Comparison of ENCODE assay signal across 8 mouse cellular contexts in genomic region chr3:27983935-27984577, GRCm38 (mm10). TPM values are rescaled to one million over a fixed set of nuclear protein-coding genes. Genes with fewer than 3 reads are reported as not detected.
DNase-seq lines count a peak whose midpoint lies in the region; ATAC-seq and TF ChIP-seq lines count a peak whose summit lies in the region.

No protein-coding gene starts in this region.

- peak; percentile 96 for ATAC-seq in embryonic facial prominence, embryonic 14.5 days (ENCODE audit: low read depth)
- peak; percentile 86 for ATAC-seq in limb, embryonic 15.5 days (ENCODE audit: insufficient number of reproducible peaks, low FRiP score, low TSS enrichment, low read depth)
- peak; percentile 92 for ATAC-seq in midbrain, embryonic 15.5 days (replicated peaks)
- ATAC-seq in stomach, embryonic 16.5 days (ENCODE audit: insufficient read depth, low FRiP score) = peak; percentile 95

- H3K27me3 ChIP-seq in embryonic facial prominence, embryonic 14.5 days (replicated peaks; ENCODE audit: control insufficient read depth, insufficient read depth, low read length) = no peaks in the 10 kb centered on the region
- H3K27me3 ChIP-seq in kidney, adult 2 months (replicated peaks; ENCODE audit: control insufficient read depth, insufficient read depth, low read length) = no peaks in the 10 kb centered on the region
- no peaks in the 10 kb centered on the region for H3K27me3 ChIP-seq in limb, embryonic 15.5 days
- no peaks in the 10 kb centered on the region for H3K27me3 ChIP-seq in midbrain, embryonic 15.5 days (replicated peaks)
- no peaks in the 10 kb centered on the region for H3K27me3 ChIP-seq in stomach, embryonic 16.5 days (ENCODE audit: control insufficient read depth, insufficient read depth, low read length)

- WGBS in embryonic facial prominence, embryonic 14.5 days = 5% methylated on average over 14 of the region's 14 CpGs
- WGBS in kidney, adult 2 months = 2% methylated on average over 14 of the region's 14 CpGs
- 5% methylated on average over 14 of the region's 14 CpGs for WGBS in limb, embryonic 15.5 days
- WGBS in midbrain, embryonic 15.5 days = 8% methylated on average over 14 of the region's 14 CpGs
- WGBS in stomach, embryonic 16.5 days = 6% methylated on average over 14 of the region's 14 CpGs

- H3K9me3 ChIP-seq in embryonic facial prominence, embryonic 14.5 days (ENCODE audit: control insufficient read depth, low read length) = no peaks in the 10 kb centered on the region
- H3K9me3 ChIP-seq in limb, embryonic 15.5 days = no peaks in the 10 kb centered on the region
- H3K9me3 ChIP-seq in midbrain, embryonic 15.5 days = no peaks in the 10 kb centered on the region
- no peaks in the 10 kb centered on the region for H3K9me3 ChIP-seq in stomach, embryonic 16.5 days (replicated peaks; ENCODE audit: control insufficient read depth, low read length)

- DNase-seq in urinary bladder, postnatal 14 days (ENCODE audit: low spot score) = peak; percentile 78
- no peak for DNase-seq in urinary bladder, adult 2 months (ENCODE audit: low spot score)
- DNase-seq in embryonic facial prominence, embryonic 14.5 days (ENCODE audit: low spot score) = peak; percentile 98
- peak; percentile 88 to 92 for DNase-seq in heart, adult 9 months (ENCODE audit: low spot score in 2 of 2)
- peak; percentile 93 for DNase-seq in kidney, adult 2 months

- H3K4me2 ChIP-seq in embryonic facial prominence, embryonic 14.5 days (ENCODE audit: low read depth, low read length) = peak overlapping the region; percentile 57
- peak overlapping the region; percentile 46 for H3K4me2 ChIP-seq in limb, embryonic 15.5 days
- peak overlapping the region; percentile 43 for H3K4me2 ChIP-seq in midbrain, embryonic 15.5 days
- H3K4me2 ChIP-seq in stomach, embryonic 16.5 days (ENCODE audit: low read depth, low read length) = peak overlapping the region; percentile 53

- H3K9ac ChIP-seq in embryonic facial prominence, embryonic 14.5 days (ENCODE audit: low read depth, low read length) = peak overlapping the region; percentile 46; the same call in 1 of the 2 replicates
- H3K9ac ChIP-seq in limb, embryonic 15.5 days = no peak overlapping the region
- no peak overlapping the region for H3K9ac ChIP-seq in midbrain, embryonic 15.5 days
- H3K9ac ChIP-seq in stomach, embryonic 16.5 days (ENCODE audit: low read length) = peak overlapping the region; percentile 64

- no peak for TF ChIP-seq CTCF in kidney, adult 2 months (conservative IDR thresholded peaks at IDR 0.05; ENCODE audit: insufficient read depth, insufficient read length, low read depth, low read length)

- peak overlapping the region; percentile 24 for H3K27ac ChIP-seq in embryonic facial prominence, embryonic 14.5 days (replicated peaks; ENCODE audit: low read depth, low read length)
- peak overlapping the region; percentile 73; the same call in 1 of the 2 replicates for H3K27ac ChIP-seq in kidney, adult 2 months (ENCODE audit: insufficient read depth, low read depth, low read length)
- peak overlapping the region; percentile 48 for H3K27ac ChIP-seq in limb, embryonic 15.5 days
- H3K27ac ChIP-seq in midbrain, embryonic 15.5 days = peak overlapping the region; percentile 57; the same call in 1 of the 2 replicates
- H3K27ac ChIP-seq in stomach, embryonic 16.5 days (ENCODE audit: low read length) = peak overlapping the region; percentile 82

- TF ChIP-seq POLR2A in kidney, adult 2 months (IDR thresholded peaks at IDR 0.05; ENCODE audit: low read depth, low read length) = no peak

- H3K4me3 ChIP-seq in embryonic facial prominence, embryonic 14.5 days (ENCODE audit: low read depth, low read length) = peak overlapping the region; percentile 36
- H3K4me3 ChIP-seq in kidney, adult 2 months (ENCODE audit: insufficient read depth, low read depth, low read length) = peak overlapping the region; percentile 61
- peak overlapping the region; percentile 29 for H3K4me3 ChIP-seq in limb, embryonic 15.5 days
- H3K4me3 ChIP-seq in midbrain, embryonic 15.5 days = peak overlapping the region; percentile 10
- H3K4me3 ChIP-seq in stomach, embryonic 16.5 days (replicated peaks; ENCODE audit: low read length) = peak overlapping the region; percentile 48

- no peaks in the 10 kb centered on the region for H3K36me3 ChIP-seq in embryonic facial prominence, embryonic 14.5 days (ENCODE audit: control insufficient read depth, insufficient read depth, low read length)
- H3K36me3 ChIP-seq in kidney, adult 2 months (ENCODE audit: control insufficient read depth, insufficient read depth, low read length) = no peaks in the 10 kb centered on the region
- no peaks in the 10 kb centered on the region for H3K36me3 ChIP-seq in limb, embryonic 15.5 days
- no peaks in the 10 kb centered on the region for H3K36me3 ChIP-seq in midbrain, embryonic 15.5 days (replicated peaks)
- H3K36me3 ChIP-seq in stomach, embryonic 16.5 days (ENCODE audit: control insufficient read depth, insufficient read depth, low read length) = no peaks in the 10 kb centered on the region

- H3K4me1 ChIP-seq in embryonic facial prominence, embryonic 14.5 days (ENCODE audit: control insufficient read depth, insufficient read depth, low read length) = peaks cover 4% of the 10 kb centered on the region; the same call in 1 of the 2 replicates
- peaks cover 10% of the 10 kb centered on the region; the same call in 1 of the 2 replicates for H3K4me1 ChIP-seq in kidney, adult 2 months (ENCODE audit: control insufficient read depth, insufficient read depth, low read length)
- peaks cover 27% of the 10 kb centered on the region for H3K4me1 ChIP-seq in limb, embryonic 15.5 days
- peaks cover 14% of the 10 kb centered on the region for H3K4me1 ChIP-seq in midbrain, embryonic 15.5 days
- peaks cover 12% of the 10 kb centered on the region for H3K4me1 ChIP-seq in stomach, embryonic 16.5 days (ENCODE audit: control insufficient read depth, insufficient read depth, low read length)

RNA-seq across cellular contexts. Expression of gene Pld1, which starts 45.6 kb away (rescaled TPM):
- polyA plus RNA-seq in urinary bladder, adult 2 months (2012; rRNA removed) = 16.8 and 19.2 TPM in 2 replicates
- polyA plus RNA-seq in embryonic facial prominence, embryonic 14.5 days (2014; fragmentation: Nextera tagmentation; extraction: Ambion mirVana) = 7.7 and 8.6 TPM in 2 replicates
- 4.2 and 5.8 TPM in 2 replicates for polyA plus RNA-seq in kidney, adult 2 months (2012; rRNA removed)
- polyA plus RNA-seq in limb, embryonic 15.5 days (2015; fragmentation: Nextera tagmentation; extraction: Ambion mirVana) = 7.5 and 8.9 TPM in 2 replicates
- polyA plus RNA-seq in midbrain, embryonic 15.5 days (2015; fragmentation: Nextera tagmentation; extraction: Ambion mirVana) = 3.8 and 4.0 TPM in 2 replicates
- 11.4 TPM in 2 replicates for polyA plus RNA-seq in stomach, embryonic 16.5 days (2015; fragmentation: Nextera tagmentation; extraction: Ambion mirVana)

Comparison
In these comparisons a context has a peak if more than half of its experiments do, and no peak if none do; other contexts are left out.
1. H3K27ac ChIP-seq: peak in every context shown above with its lines; median percentile 82 in stomach, embryonic 16.5 days; 73 in kidney, adult 2 months; 57 in midbrain, embryonic 15.5 days; 48 in limb, embryonic 15.5 days; 24 in embryonic facial prominence, embryonic 14.5 days.
2. H3K4me3 ChIP-seq: peak in every context shown above with its lines; median percentile 61 in kidney, adult 2 months; 48 in stomach, embryonic 16.5 days; 36 in embryonic facial prominence, embryonic 14.5 days; 29 in limb, embryonic 15.5 days; 10 in midbrain, embryonic 15.5 days.
3. H3K9ac ChIP-seq: peak in embryonic facial prominence, embryonic 14.5 days (single experiment) and stomach, embryonic 16.5 days (single experiment); none in limb, embryonic 15.5 days (single experiment) and midbrain, embryonic 15.5 days (single experiment).
4. Peak in every context shown above with its lines, with median percentiles within 50 percentile points of each other: ATAC-seq and H3K4me2 ChIP-seq.